Mouse (Mus musculus) Muller cell, postnatal 12 days (primary cell): ENCODE measurements around the gene Zfp747.
A peak's percentile ranks its signal among the peaks of the same experiment; 100 is the strongest.

Source experiments
- DNase-seq: peaks from one replicate; pipeline ENCODE4 v3.0.0-alpha.2; 2015; ENCODE audit errors: inconsistent ontology term

Gene Zfp747

DNA sequence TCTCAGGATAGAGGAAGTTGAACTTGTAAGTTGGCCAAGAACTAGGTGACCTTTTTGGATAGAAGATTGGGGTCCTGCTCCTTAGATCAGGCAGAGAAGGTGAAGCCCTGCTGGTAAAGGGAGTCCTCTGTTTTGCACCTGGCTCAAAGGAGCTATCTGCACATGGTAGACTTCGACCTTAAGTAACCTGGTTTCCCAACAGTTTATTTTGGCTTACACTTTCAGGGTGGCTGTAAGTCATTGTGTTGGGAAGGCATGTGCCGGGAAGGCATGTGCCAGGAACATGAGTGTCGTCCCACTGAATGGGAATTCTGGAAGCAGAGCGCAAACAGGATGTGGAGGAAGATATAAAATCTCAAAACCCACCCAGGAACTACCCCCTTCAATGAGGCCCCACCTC is 40.2 kb downstream of the Zfp747 start:
- no peak for DNase-seq

DNA sequence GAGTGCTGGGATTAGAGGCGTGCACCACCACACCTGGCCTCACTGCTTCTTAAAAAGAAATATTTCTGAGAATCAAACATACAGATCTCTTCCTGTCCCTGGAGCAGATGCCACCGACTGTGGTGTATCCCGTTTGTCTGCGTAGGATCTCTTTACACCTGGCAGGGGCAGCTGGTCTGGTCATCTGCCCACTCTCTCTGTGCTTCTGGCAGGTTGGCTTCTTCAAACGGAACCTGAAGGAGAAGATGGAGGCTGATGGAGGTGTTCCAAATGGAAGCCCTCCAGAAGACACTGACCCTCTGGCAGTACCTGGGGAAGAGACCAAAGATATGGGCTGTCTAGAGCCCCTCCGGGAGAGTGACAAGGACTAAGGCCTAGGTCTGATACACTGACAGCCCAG is 42.6 kb downstream of the Zfp747 start:
- no peak for DNase-seq

DNA sequence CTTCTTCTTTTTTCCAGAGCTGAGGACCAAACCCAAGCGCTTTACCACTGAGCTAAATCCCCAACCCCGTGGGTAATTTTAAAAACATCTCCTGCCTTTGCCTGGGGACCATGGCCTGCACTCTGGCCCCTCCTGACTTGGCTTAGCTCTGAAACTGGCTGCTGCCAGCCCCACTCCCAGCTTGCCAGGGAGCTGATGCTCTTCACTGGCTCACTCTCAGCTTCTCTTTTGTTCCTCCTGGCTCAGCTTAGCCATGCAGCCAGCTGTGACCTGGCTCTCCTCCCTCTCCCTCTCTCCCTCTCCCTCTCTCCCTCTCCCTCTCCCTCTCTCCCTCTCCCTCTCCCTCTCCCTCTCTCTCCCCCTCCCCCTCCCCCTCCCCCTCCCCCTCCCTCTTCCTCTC is 49.2 kb downstream of the Zfp747 start:
- peak; percentile 73 for DNase-seq

DNA sequence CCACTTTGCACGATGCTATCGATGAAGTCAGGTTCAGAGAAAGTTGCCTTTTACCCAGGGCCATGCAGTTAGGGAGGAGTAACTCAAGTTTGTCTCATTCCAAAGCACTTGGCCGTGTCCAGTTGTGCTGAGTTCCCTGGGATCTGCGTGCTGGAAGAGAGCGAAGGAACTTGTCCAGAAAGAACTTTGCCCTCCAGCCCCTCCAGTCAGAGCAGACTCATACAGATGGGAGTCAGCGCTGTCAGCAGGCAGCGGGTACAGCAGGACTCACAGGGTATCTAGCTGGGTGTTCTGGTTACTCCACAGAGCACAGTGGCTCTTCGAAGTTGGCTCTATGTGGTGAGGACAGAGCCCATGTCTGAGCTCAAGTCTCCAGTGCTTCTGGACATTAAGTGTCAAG is 50.3 kb downstream of the Zfp747 start:
- no peak for DNase-seq

DNA sequence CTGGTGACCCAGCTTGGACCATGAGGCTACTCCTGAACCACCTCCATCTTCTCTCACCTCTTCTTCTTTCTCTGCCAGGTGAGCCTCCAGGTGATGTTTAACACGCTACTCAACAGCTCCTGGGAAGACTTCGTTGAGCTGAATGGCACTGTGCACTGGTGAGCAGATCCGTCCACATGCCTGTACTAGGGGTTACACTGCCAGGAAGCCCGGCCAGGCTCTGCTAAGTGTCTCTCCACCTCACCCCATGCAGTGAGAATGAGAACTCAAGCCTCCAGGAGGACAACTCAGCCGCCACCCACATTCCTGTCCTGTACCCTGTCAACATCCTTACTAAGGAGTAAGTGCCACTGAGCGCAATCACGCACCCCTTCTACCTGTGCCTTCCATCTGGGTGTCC is 50.9 kb downstream of the Zfp747 start:
- DNase-seq = no peak
